In the genomic region with DNA sequence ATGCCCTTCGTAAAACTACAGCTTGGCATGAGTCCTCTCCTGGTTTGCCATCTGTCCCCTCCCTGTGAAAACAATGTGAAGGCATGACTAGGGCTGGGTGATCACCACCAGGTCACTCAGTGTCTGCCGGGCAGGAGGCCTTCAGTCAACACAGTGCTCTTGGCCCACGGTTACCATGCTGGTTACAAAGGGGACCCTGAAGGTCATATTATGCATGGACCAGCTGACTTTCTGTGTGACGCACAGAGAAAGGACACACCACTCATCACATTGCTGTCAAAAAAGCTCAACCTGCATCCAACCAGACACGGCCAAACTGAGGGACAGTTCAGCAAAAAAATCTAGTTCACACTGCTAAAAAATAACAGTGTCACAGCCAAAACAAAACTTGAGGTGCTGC, we compare ENCODE assay signal across 8 mouse cellular contexts. TPM values are rescaled to one million over a fixed set of nuclear protein-coding genes. Genes with fewer than 3 reads are reported as not detected.
DNase-seq lines count a peak whose midpoint lies in the region; ATAC-seq and TF ChIP-seq lines count a peak whose summit lies in the region.

Gene Csnk2a2 (minus strand): TSS at position 34 of the 400 bp plus-strand sequence.

- H3K9me3 ChIP-seq in heart, embryonic 10.5 days = no peaks in the 10 kb centered on the region
- H3K9me3 ChIP-seq in midbrain, embryonic 16.5 days (replicated peaks; ENCODE audit: control insufficient read depth, low read length, poor library complexity, severe bottlenecking) = no peaks in the 10 kb centered on the region

- no peak for ATAC-seq in common myeloid progenitor, adult 5-6 weeks (replicated peaks; ENCODE audit: low read depth, poor library complexity, severe bottlenecking)
- ATAC-seq in midbrain, embryonic 16.5 days = no peak

- H3K79me2 ChIP-seq in liver, adult 2 months (ENCODE audit: control insufficient read depth, insufficient read depth, low read length) = peaks cover 19% of the 10 kb centered on the region

- no peaks in the 10 kb centered on the region for H3K27me3 ChIP-seq in liver, adult 2 months (ENCODE audit: control insufficient read depth, insufficient read depth, low read length)
- no peaks in the 10 kb centered on the region for H3K27me3 ChIP-seq in heart, embryonic 10.5 days (ENCODE audit: insufficient read depth, poor library complexity, severe bottlenecking)
- H3K27me3 ChIP-seq in midbrain, embryonic 16.5 days (ENCODE audit: control insufficient read depth, insufficient read depth, low read depth, low read length) = no peaks in the 10 kb centered on the region

- H3K4me3 ChIP-seq in liver, adult 2 months (ENCODE audit: insufficient read depth, low read depth, low read length) = peak within 1 kb of the TSS; percentile 94; the same call in 1 of the 2 replicates
- peak within 1 kb of the TSS; percentile 97 for H3K4me3 ChIP-seq in heart, embryonic 10.5 days
- H3K4me3 ChIP-seq in midbrain, embryonic 16.5 days (ENCODE audit: low read depth, low read length) = peak within 1 kb of the TSS; percentile 98

- peaks cover 11% of the 10 kb centered on the region for H3K36me3 ChIP-seq in liver, adult 2 months (ENCODE audit: control insufficient read depth, insufficient read depth, low read length)
- H3K36me3 ChIP-seq in heart, embryonic 10.5 days = peaks cover 22% of the 10 kb centered on the region
- peaks cover 5% of the 10 kb centered on the region; the same call in 1 of the 2 replicates for H3K36me3 ChIP-seq in midbrain, embryonic 16.5 days (ENCODE audit: control insufficient read depth, insufficient read depth, low read length)

- no peak within 1 kb of the TSS for H3K27ac ChIP-seq in liver, adult 2 months (replicated peaks; ENCODE audit: insufficient read depth, low read depth, low read length)
- H3K27ac ChIP-seq in heart, embryonic 10.5 days = peak within 1 kb of the TSS; percentile 96
- peak within 1 kb of the TSS; percentile 53; the same call in 1 of the 2 replicates for H3K27ac ChIP-seq in midbrain, embryonic 16.5 days (ENCODE audit: low read length)

- TF ChIP-seq POLR2A in liver, adult 2 months (IDR thresholded peaks at IDR 0.05; ENCODE audit: extremely low read depth, insufficient read depth, low read length) = no peak

- H3K4me2 ChIP-seq in midbrain, embryonic 16.5 days (ENCODE audit: low read length) = peak within 1 kb of the TSS; percentile 75

- peaks cover 7% of the 10 kb centered on the region for H3K4me1 ChIP-seq in liver, adult 2 months (ENCODE audit: control insufficient read depth, insufficient read depth, low read length)
- peaks cover 11% of the 10 kb centered on the region; the same call in 1 of the 2 replicates for H3K4me1 ChIP-seq in heart, embryonic 10.5 days
- peaks cover 16% of the 10 kb centered on the region for H3K4me1 ChIP-seq in midbrain, embryonic 16.5 days (ENCODE audit: control insufficient read depth, insufficient read depth, low read length)

- H3K9ac ChIP-seq in liver, adult 2 months (ENCODE audit: low read depth, low read length) = peak within 1 kb of the TSS; percentile 53
- H3K9ac ChIP-seq in midbrain, embryonic 16.5 days (ENCODE audit: low read depth, low read length) = peak within 1 kb of the TSS; percentile 92

- WGBS in liver, adult 2 months = 87% methylated on average over 5 of the region's 5 CpGs
- 78% methylated on average over 5 of the region's 5 CpGs for WGBS in heart, embryonic 10.5 days
- 88% methylated on average over 5 of the region's 5 CpGs for whole genome bisulfite sequencing in midbrain, embryonic 16.5 days

- TF ChIP-seq CTCF in liver, adult 2 months (IDR thresholded peaks at IDR 0.05; ENCODE audit: low read depth, low read length) = no peak

- no peak for DNase-seq in liver, adult 2 months (ENCODE audit: extremely low read depth, low read depth, low spot score)
- no peak for DNase-seq in liver
- DNase-seq in heart, embryonic 10.5 days (ENCODE audit: low spot score) = no peak
- DNase-seq in layer of hippocampus, postnatal 36 days = no peak
- DNase-seq in c-Kit-positive CD71-positive TER-119-positive erythroid progenitor cells, embryonic 14.5 days (ENCODE audit: low spot score) = no peak
- DNase-seq in kidney, adult 8-10 months = no peak

RNA-seq across cellular contexts. Expression of gene Csnk2a2, which starts in this region (rescaled TPM):
- 13.2 and 19.6 TPM in 2 replicates for total RNA-seq in liver, adult 2 months (2014; rRNA removed)
- polyA plus RNA-seq in liver, adult 2 months (2012; rRNA removed) = 8.8 and 10.1 TPM in 2 replicates
- total RNA-seq in common myeloid progenitor, adult 5-6 weeks (2017) = 38.8 and 41.4 TPM in 2 replicates
- 7.4 and 11.5 TPM in 2 replicates for polyA plus RNA-seq in heart, embryonic 10.5 days (2016; fragmentation: Nextera tagmentation; extraction: Ambion mirVana)
- 10 to 100 TPM; 66.9 to 71.8 TPM for total RNA-seq in layer of hippocampus, postnatal 36 days (2021)
- polyA plus RNA-seq in midbrain, embryonic 16.5 days (2015; fragmentation: Nextera tagmentation; extraction: Ambion mirVana) = 6.8 and 8.3 TPM in 2 replicates
